Mouse (Mus musculus): ENCODE data around the gene Grin2a. TPM values are rescaled to one million over a fixed set of nuclear protein-coding genes. Genes with fewer than 3 reads are reported as not detected.

The Grin2a gene
- polyA plus RNA-seq (2012; rRNA removed): 0.06 and 0.09 TPM in 2 replicates

GRCm38 (mm10) chr16:9994951-9995813, at the start of gene Grin2a:
Gene Grin2a, minus strand, starts transcription at chr16:9995560.
- DNase-seq (ENCODE audit: low spot score): no peak

- DNase-seq (ENCODE audit: low spot score): no peak
Measured at GRCm38 (mm10) chr16:10035582-10036215, 40.3 kb upstream of the Grin2a start.

- DNase-seq (ENCODE audit: low spot score): no peak
Measured at GRCm38 (mm10) chr16:10033416-10033979, 38.1 kb upstream of the Grin2a start.

- no peak for DNase-seq (ENCODE audit: low spot score)
Measured at GRCm38 (mm10) chr16:10031891-10032290, 36.5 kb upstream of the Grin2a start.

- no peak for DNase-seq (ENCODE audit: low spot score)
Measured at GRCm38 (mm10) chr16:10026741-10027140, 31.4 kb upstream of the Grin2a start.

GRCm38 (mm10) chr16:10009743-10010142, 14.4 kb upstream of the Grin2a start:
- no peak for DNase-seq (ENCODE audit: low spot score)

GRCm38 (mm10) chr16:10005606-10006005, 10.2 kb upstream of the Grin2a start:
- no peak for DNase-seq (ENCODE audit: low spot score)

- DNase-seq (ENCODE audit: low spot score): no peak
Measured at GRCm38 (mm10) chr16:10004096-10004495, 8.7 kb upstream of the Grin2a start.

GRCm38 (mm10) chr16:10003001-10003400, 7.6 kb upstream of the Grin2a start:
- no peak for DNase-seq (ENCODE audit: low spot score)

GRCm38 (mm10) chr16:10001601-10002000, 6.2 kb upstream of the Grin2a start:
- DNase-seq (ENCODE audit: low spot score): no peak

GRCm38 (mm10) chr16:9999926-10000325, 4.6 kb upstream of the Grin2a start:
- no peak for DNase-seq (ENCODE audit: low spot score)

GRCm38 (mm10) chr16:9997931-9998330, 2.6 kb upstream of the Grin2a start:
- no peak for DNase-seq (ENCODE audit: low spot score)

GRCm38 (mm10) chr16:9995814-9996210, 452 bp upstream of the Grin2a start:
- no peak for DNase-seq (ENCODE audit: low spot score)

- no peak for DNase-seq (ENCODE audit: low spot score)
Measured at GRCm38 (mm10) chr16:9994041-9994950, 1.1 kb downstream of the Grin2a start.

GRCm38 (mm10) chr16:9993255-9994040, 1.9 kb downstream of the Grin2a start:
- DNase-seq (ENCODE audit: low spot score): no peak

GRCm38 (mm10) chr16:9992773-9993221, 2.6 kb downstream of the Grin2a start:
- no peak for DNase-seq (ENCODE audit: low spot score)

- DNase-seq (ENCODE audit: low spot score): no peak
Measured at GRCm38 (mm10) chr16:9992076-9992772, 3.1 kb downstream of the Grin2a start.

GRCm38 (mm10) chr16:9985041-9985440, 10.3 kb downstream of the Grin2a start:
- no peak for DNase-seq (ENCODE audit: low spot score)

GRCm38 (mm10) chr16:9980641-9981040, 14.7 kb downstream of the Grin2a start:
- DNase-seq (ENCODE audit: low spot score): no peak

GRCm38 (mm10) chr16:9978173-9978572, 17.2 kb downstream of the Grin2a start:
- no peak for DNase-seq (ENCODE audit: low spot score)

Measured in urinary bladder, adult 2 months (tissue).